Mouse (Mus musculus) skeletal muscle tissue, postnatal 0 days (tissue): Measurements from ENCODE around the gene Sh2d1b2. TPM values are rescaled to one million over a fixed set of nuclear protein-coding genes. Genes with fewer than 3 reads are reported as not detected.

Experiments
- polyA plus RNA-seq: library from polyadenylated mRNA; unstranded; fragments of >200 nt; fragmentation: Nextera tagmentation; extraction: Ambion mirVana; gene quantifications from 2 replicates; pipeline ENCODE4 v1.2.1, GENCODE M21; 2015

Sh2d1b2 gene
- not detected in 2 replicates for polyA plus RNA-seq

DNA sequence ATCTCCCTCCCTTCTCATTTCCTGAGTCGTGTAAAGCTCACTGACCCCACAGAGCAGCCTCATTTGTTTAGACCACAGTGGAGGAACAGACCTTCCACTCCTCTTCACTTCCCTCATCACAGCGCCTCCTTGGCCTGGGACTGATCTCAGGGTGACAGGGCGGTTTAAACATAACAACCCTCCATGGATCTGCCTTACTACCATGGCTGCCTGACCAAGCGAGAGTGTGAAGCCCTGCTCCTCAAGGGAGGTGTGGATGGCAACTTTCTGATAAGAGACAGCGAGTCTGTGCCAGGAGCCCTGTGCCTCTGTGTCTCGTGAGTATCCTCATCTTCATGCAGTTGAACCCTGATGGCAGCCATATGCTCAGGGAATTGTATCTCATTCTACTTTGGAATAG, at the start of gene Sh2d1b2:
Gene Sh2d1b2 (plus strand): TSS at position 62 of the 400 bp plus-strand sequence.

GRCm38 (mm10) chr1:170214757-170215522, 17.6 kb upstream of the Sh2d1b2 start, which contains the start of gene Uhmk1:
Uhmk1 (minus strand) TSS chr1:170215397.

GRCm38 (mm10) chr1:170277016-170277415, 44.5 kb downstream of the Sh2d1b2 start, which contains the start of gene Sh2d1b1:
Sh2d1b1 (plus strand) TSS chr1:170277320.

Other genes with a start within 250 kb of the Sh2d1b2 start
- gene Ddr2, start 122.0 kb upstream of the Sh2d1b2 start, polyA plus RNA-seq, result 25.5 and 29.7 TPM in 2 replicates
- gene Uap1, start 57.8 kb upstream of the Sh2d1b2 start, polyA plus RNA-seq, result 30.8 and 36.5 TPM in 2 replicates
- gene Uhmk1, start 17.4 kb upstream of the Sh2d1b2 start, polyA plus RNA-seq, result 1.8 and 2.4 TPM in 2 replicates
- 0.08 TPM in 1 of 2 replicates, not detected in the other for gene Sh2d1b1, start 44.6 kb downstream of the Sh2d1b2 start, polyA plus RNA-seq
- 0.41 and 0.55 TPM in 2 replicates for gene Gm7694, start 73.6 kb downstream of the Sh2d1b2 start, polyA plus RNA-seq
- 0.19 and 0.23 TPM in 2 replicates for gene Spata46, start 76.1 kb downstream of the Sh2d1b2 start, polyA plus RNA-seq